Comparison of ENCODE assay signal across 18 mouse cellular contexts in the genomic region with DNA sequence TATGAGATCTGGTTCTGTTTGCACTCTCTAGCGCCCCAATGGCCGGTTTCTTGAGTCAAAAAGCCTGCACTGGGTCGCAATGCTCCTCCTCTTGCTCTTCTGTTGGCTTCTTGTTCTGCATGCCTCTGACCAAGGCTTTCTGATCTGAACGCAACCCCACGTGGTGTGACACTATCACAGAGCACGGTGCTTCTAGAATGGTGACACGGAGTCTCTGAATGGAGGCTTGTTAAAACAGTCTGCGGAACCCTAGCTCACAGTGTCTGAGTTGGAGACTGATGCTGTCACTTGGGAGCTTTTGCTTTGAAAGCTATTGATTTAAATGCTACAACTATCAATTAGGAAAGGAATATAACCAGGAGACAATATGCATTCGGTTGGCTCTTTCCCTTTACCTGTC.
"Had no signal": no experiment of that assay in that cellular context is flagged by ENCODE, and none has a peak within 500 bp of the region (broad histone marks: within the 10 kb centered on the region; RNA-seq: fewer than 3 reads in every experiment).

No protein-coding gene starts in this region.

- H3K9me3 ChIP-seq: liver, embryonic 12.5 days; midbrain, embryonic 10.5 days; midbrain, embryonic 12.5 days; neural tube, embryonic 13.5 days; neural tube, embryonic 15.5 days had no signal

- H3K27me3 ChIP-seq: liver, embryonic 12.5 days; midbrain, embryonic 12.5 days; neural tube, embryonic 13.5 days; neural tube, embryonic 15.5 days had no signal

- H3K4me1 ChIP-seq: liver, embryonic 12.5 days had no signal

- H3K36me3 ChIP-seq: liver, embryonic 12.5 days; midbrain, embryonic 10.5 days; midbrain, embryonic 12.5 days; neural tube, embryonic 13.5 days; neural tube, embryonic 15.5 days had no signal

- H3K9ac ChIP-seq: liver, embryonic 12.5 days; liver, embryonic 14.5 days; midbrain, embryonic 12.5 days; neural tube, embryonic 13.5 days; neural tube, embryonic 15.5 days had no signal

- H3K4me2 ChIP-seq: liver, embryonic 12.5 days; midbrain, embryonic 12.5 days; neural tube, embryonic 13.5 days; neural tube, embryonic 15.5 days had no signal

- H3K4me3 ChIP-seq: liver, embryonic 12.5 days; midbrain, embryonic 10.5 days; midbrain, embryonic 12.5 days; myocyte; neural tube, embryonic 13.5 days; neural tube, embryonic 15.5 days had no signal

- DNase-seq: lung, adult 18-20 months; midbrain, embryonic 14.5 days; retina, postnatal 1 day; right cerebral cortex, adult 18-20 months; right cerebral cortex, postnatal 25 days; right cerebral cortex, postnatal 4 days; spleen, adult 18-20 months; thymus, adult 18-20 months; thymus, postnatal 14 days; thymus, postnatal 36 days had no signal

- H3K27ac ChIP-seq: liver, embryonic 12.5 days; liver, embryonic 14.5 days; midbrain, embryonic 10.5 days; midbrain, embryonic 12.5 days; neural tube, embryonic 13.5 days; neural tube, embryonic 15.5 days had no signal

- ATAC-seq: liver, embryonic 12.5 days; midbrain, embryonic 16.5 days had no signal
